Mouse (Mus musculus): ENCODE measurements around the gene Cryaa. TPM values are rescaled to one million over a fixed set of nuclear protein-coding genes. Genes with fewer than 3 reads are reported as not detected.

The Cryaa gene
- total RNA-seq (2023): not detected

GRCm38 (mm10) chr17:31677507-31677906, at the start of gene Cryaa:
Gene Cryaa, plus strand, starts transcription at chr17:31677807.

GRCm38 (mm10) chr17:31636942-31637811, 40.4 kb upstream of the Cryaa start, which contains the start of gene Cbs:
Gene Cbs, minus strand, starts transcription at chr17:31637238.

GRCm38 (mm10) chr17:31658468-31659185, 19.0 kb upstream of the Cryaa start, which contains the start of gene U2af1:
Gene U2af1, minus strand, starts transcription at chr17:31658892.

Other genes with a start within 250 kb of the Cryaa start
- 10 to 100 TPM; 29.8 to 33.8 TPM for gene Wdr4, start 157.8 kb upstream of the Cryaa start, total RNA-seq (2023)
- gene Ndufv3, start 157.7 kb upstream of the Cryaa start, total RNA-seq (2023): 100 to 1,000 TPM in 1 of 2 experiments, 10 to 100 TPM in 1; 73.5 to 102 TPM
- 10 to 100 TPM; 33.2 to 37.4 TPM for gene Pknox1, start 113.1 kb upstream of the Cryaa start, total RNA-seq (2023)
- under 1 TPM in 1 of 2 experiments, not detected in 1; 0.23 TPM for gene Cbs, start 40.6 kb upstream of the Cryaa start, total RNA-seq (2023)
- gene U2af1, start 18.9 kb upstream of the Cryaa start, total RNA-seq (2023): 100 to 1,000 TPM; 304 to 307 TPM
- gene Sik1, start 178.0 kb downstream of the Cryaa start, total RNA-seq (2023): 100 to 1,000 TPM; 336 to 595 TPM